Mouse (Mus musculus) lung, embryonic 15.5 days (tissue): ENCODE results near the gene Zfp593. TPM values are rescaled to one million over a fixed set of nuclear protein-coding genes. Genes with fewer than 3 reads are reported as not detected.

Source experiments
- ATAC-seq: fragments of 200-750 bp; cut with Nextera tagmentation; 2 replicates; pipeline ENCODE4 v1.8.0; 2017; ENCODE audit warnings: moderate number of reproducible peaks, borderline replicate concordance; ENCODE audit not compliant: low FRiP score, low TSS enrichment; ENCODE audit errors: extremely low read depth
- H3K27ac ChIP-seq: fragments of 300-500 bp; sonication (generic); 2 replicates; pipeline ENCODE4 v1.5.1; 2015; ENCODE audit warnings: moderate library complexity, mild to moderate bottlenecking, inconsistent platforms
- H3K27me3 ChIP-seq: fragments of 300-500 bp; sonication (generic); 2 replicates; pipeline ENCODE4 v1.6.1; 2015; ENCODE audit warnings: inconsistent platforms
- H3K36me3 ChIP-seq: fragments of 300-500 bp; sonication (generic); 2 replicates; pipeline ENCODE4 v1.6.1; 2015; ENCODE audit warnings: inconsistent platforms
- H3K4me1 ChIP-seq: fragments of 300-500 bp; sonication (generic); 2 replicates; pipeline ENCODE4 v1.6.1; 2015; ENCODE audit warnings: inconsistent platforms
- H3K4me2 ChIP-seq: fragments of 300-500 bp; sonication (generic); 2 replicates; pipeline ENCODE4 v1.6.1; 2015; ENCODE audit warnings: inconsistent platforms, mild to moderate bottlenecking, moderate library complexity
- H3K4me3 ChIP-seq: fragments of 300-500 bp; sonication (generic); 2 replicates; pipeline ENCODE4 v1.5.1; 2015; ENCODE audit warnings: mild to moderate bottlenecking, inconsistent platforms
- H3K9ac ChIP-seq: fragments of 300-500 bp; sonication (generic); 2 replicates; pipeline ENCODE4 v1.6.1; 2015; ENCODE audit warnings: inconsistent platforms
- H3K9me3 ChIP-seq: fragments of 300-500 bp; sonication (generic); 2 replicates; pipeline ENCODE4 v1.6.1; 2016; ENCODE audit warnings: inconsistent platforms
- WGBS: fragments of 180-500 bp; shearing (Covaris S2); methylation state at CpG from one replicate; pipeline ENCODE4 v1.1.7; 2015; 5-methylcytosine and 5-hydroxymethylcytosine counted together
- polyA plus RNA-seq: library from polyadenylated mRNA; unstranded; fragments of >200 nt; fragmentation: Nextera tagmentation; extraction: Ambion mirVana; gene quantifications from 2 replicates; pipeline ENCODE4 v1.2.1, GENCODE M21; 2015

Zfp593 gene
- polyA plus RNA-seq, 1 experiment from 2014 or later, result 15.2 TPM

GRCm38 (mm10) chr4:134253722-134254324 lies 8.4 kb upstream of the Zfp593 start, which contains the start of gene Grrp1:
TSS of gene Grrp1 (minus strand) at chr4:134254106.
- Histone ChIP-seq H3K36me3 (no peaks in the 10 kb centered on the region), H3K4me2 (peak within 1 kb of the TSS; percentile 95), H3K27ac (peak within 1 kb of the TSS; percentile 38), H3K4me3 (peak within 1 kb of the TSS; percentile 45), H3K9me3 (no peaks in the 10 kb centered on the region), H3K27me3 (peaks cover 58% of the 10 kb centered on the region), H3K9ac (0 out of 2 replicates have a peak within 1 kb of the TSS, but pooled peaks have one; percentile 17), H3K4me1 (peaks cover 85% of the 10 kb centered on the region)
- no peak for ATAC-seq
- WGBS, result 2% methylated on average over 13 of the region's 13 CpGs

DNA sequence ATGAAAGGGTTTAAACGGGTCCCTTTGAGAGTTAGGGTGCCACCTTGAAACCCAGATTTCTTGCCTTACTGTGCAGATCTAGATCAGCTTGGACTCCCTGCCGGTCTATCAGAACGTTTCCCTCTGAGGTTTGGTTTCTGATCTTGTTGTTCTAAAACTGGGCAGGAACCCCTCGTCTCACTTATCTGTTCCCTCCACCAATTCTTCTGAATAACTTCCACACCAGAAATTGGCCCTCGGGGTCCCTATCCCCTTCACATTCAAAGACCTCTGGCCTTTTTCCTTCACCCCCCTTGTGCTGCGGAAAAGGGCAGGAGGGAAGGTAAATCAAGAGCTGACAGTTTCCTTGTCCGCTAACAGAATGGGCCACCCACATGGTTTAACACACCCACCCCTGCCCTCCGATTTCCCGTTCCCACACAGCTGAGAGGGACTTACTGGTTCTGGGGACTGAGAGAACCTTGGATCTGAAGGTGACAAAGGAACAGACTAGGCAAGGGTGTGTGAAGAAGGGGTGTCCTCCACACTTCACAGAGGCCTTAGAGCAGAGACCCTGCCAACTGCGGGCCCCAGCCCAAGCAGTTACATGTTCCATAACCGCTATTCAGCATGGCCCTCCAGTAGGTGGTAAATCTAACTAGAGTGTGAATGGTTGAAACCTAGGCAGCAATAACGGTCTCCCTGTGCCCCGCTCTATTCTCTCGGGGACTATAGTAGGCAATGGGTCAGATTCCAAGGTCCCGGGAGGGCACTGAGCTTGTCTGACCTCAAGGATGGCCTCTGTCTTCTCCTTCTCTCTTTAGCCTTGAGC lies 7.7 kb upstream of the Zfp593 start:
- peaks cover 80% of the 10 kb centered on the region for H3K4me1 ChIP-seq
- no peaks in the 10 kb centered on the region for H3K9me3 ChIP-seq
- H3K4me3 ChIP-seq, result peak overlapping the region; percentile 45
- no peak for ATAC-seq
- 20% methylated on average over 15 of the region's 15 CpGs for WGBS
- H3K9ac ChIP-seq, result 0 out of 2 replicates have a peak overlapping the region, but pooled peaks have one; percentile 17
- H3K4me2 ChIP-seq, result peak overlapping the region; percentile 95
- H3K27ac ChIP-seq, result peak overlapping the region; percentile 57
- no peaks in the 10 kb centered on the region for H3K36me3 ChIP-seq
- peaks cover 64% of the 10 kb centered on the region for H3K27me3 ChIP-seq

GRCm38 (mm10) chr4:134252131-134252910 lies 6.9 kb upstream of the Zfp593 start:
- Histone ChIP-seq H3K27ac (peak overlapping the region; percentile 57), H3K36me3 (no peaks in the 10 kb centered on the region), H3K4me3 (peak overlapping the region; percentile 45), H3K27me3 (peaks cover 72% of the 10 kb centered on the region), H3K9ac (peak overlapping the region; percentile 47), H3K4me2 (peak overlapping the region; percentile 95), H3K4me1 (peaks cover 75% of the 10 kb centered on the region), H3K9me3 (no peaks in the 10 kb centered on the region)
- ATAC-seq, result no peak
- 15% methylated on average over 22 of the region's 22 CpGs for WGBS

DNA sequence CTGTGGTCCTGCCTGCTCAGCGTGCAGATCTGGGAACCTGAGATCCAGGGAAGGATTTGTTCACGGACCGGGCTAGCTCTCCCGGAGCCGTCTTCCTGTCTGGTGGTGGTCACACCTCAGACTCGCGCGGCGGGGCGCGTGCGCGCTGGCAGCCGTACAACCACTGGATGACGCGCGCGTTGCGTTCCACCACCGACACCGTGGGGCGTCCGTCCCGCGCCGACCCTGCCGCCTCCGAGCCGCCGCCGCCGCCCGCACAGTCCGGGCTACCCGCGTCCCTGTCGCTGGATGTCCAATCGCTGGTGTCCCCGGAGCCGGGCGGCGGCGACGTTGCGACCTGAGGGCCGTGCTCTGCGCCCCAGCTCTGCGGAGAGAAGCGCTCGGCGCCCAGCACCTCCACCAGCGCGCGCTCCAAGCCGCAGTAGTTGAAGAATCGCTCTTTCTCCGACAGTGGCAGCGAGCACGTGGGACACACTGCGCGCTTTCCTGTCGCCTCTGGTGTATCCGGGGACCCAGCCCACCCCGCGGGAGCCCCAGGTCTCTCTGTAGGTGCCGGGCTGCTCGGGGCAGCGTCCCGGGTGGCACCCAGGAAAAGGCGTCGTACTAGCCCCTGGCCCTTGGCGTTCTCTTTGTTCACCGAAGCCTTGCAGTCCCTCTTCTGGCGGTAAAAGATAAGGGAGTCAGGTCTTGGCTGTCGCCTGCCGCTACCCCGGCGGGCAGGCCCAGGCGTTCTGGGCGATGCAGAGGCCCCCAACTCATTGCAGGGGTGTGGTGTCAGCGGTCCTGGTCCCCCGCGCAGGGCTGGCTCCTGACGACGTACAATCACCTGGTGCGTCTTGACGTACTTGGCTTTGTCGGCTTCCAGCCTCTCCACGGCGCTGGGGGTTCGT lies 6.1 kb upstream of the Zfp593 start:
- peak; percentile 24; the same call in 1 of the 2 replicates for ATAC-seq
- H3K4me3 ChIP-seq, result peak overlapping the region; percentile 45
- under 1% methylated on average over 91 of the region's 91 CpGs for WGBS
- H3K27ac ChIP-seq, result peak overlapping the region; percentile 57
- H3K27me3 ChIP-seq, result peaks cover 81% of the 10 kb centered on the region
- no peaks in the 10 kb centered on the region for H3K36me3 ChIP-seq
- H3K9ac ChIP-seq, result peak overlapping the region; percentile 47
- no peaks in the 10 kb centered on the region for H3K9me3 ChIP-seq
- peaks cover 67% of the 10 kb centered on the region for H3K4me1 ChIP-seq
- H3K4me2 ChIP-seq, result peak overlapping the region; percentile 95

- Histone ChIP-seq H3K9me3 (no peaks in the 10 kb centered on the region), H3K27me3 (peaks cover 86% of the 10 kb centered on the region), H3K9ac (peak overlapping the region; percentile 47), H3K27ac (no peak overlapping the region), H3K4me1 (peaks cover 65% of the 10 kb centered on the region), H3K4me3 (peak overlapping the region; percentile 45), H3K4me2 (peak overlapping the region; percentile 95), H3K36me3 (no peaks in the 10 kb centered on the region)
- 17% methylated on average over 10 of the region's 10 CpGs for WGBS
- ATAC-seq, result no peak
These were observed 5.5 kb upstream of the Zfp593 start for GRCm38 (mm10) chr4:134250930-134251240.

GRCm38 (mm10) chr4:134250116-134250929 lies 4.9 kb upstream of the Zfp593 start:
- H3K27ac ChIP-seq, result no peak overlapping the region
- H3K4me3 ChIP-seq, result peak overlapping the region; percentile 45
- no peaks in the 10 kb centered on the region for H3K9me3 ChIP-seq
- H3K36me3 ChIP-seq, result no peaks in the 10 kb centered on the region
- H3K4me2 ChIP-seq, result peak overlapping the region; percentile 95
- H3K9ac ChIP-seq, result peak overlapping the region; percentile 47; the same call in 1 of the 2 replicates
- 17% methylated on average over 27 of the region's 27 CpGs for WGBS
- peaks cover 65% of the 10 kb centered on the region for H3K4me1 ChIP-seq
- peaks cover 86% of the 10 kb centered on the region for H3K27me3 ChIP-seq
- ATAC-seq, result no peak

- Histone ChIP-seq H3K36me3 (no peaks in the 10 kb centered on the region), H3K4me1 (peaks cover 62% of the 10 kb centered on the region), H3K9me3 (no peaks in the 10 kb centered on the region), H3K4me3 (peak overlapping the region; percentile 45), H3K27ac (no peak overlapping the region), H3K4me2 (peak overlapping the region; percentile 95), H3K27me3 (peaks cover 80% of the 10 kb centered on the region), H3K9ac (peak overlapping the region; percentile 35; the same call in 1 of the 2 replicates)
- 1% methylated on average over 30 of the region's 30 CpGs for WGBS
- ATAC-seq, result peak; percentile 37; the same call in 1 of the 2 replicates
These were observed 4.3 kb upstream of the Zfp593 start for GRCm38 (mm10) chr4:134249651-134250050.

DNA sequence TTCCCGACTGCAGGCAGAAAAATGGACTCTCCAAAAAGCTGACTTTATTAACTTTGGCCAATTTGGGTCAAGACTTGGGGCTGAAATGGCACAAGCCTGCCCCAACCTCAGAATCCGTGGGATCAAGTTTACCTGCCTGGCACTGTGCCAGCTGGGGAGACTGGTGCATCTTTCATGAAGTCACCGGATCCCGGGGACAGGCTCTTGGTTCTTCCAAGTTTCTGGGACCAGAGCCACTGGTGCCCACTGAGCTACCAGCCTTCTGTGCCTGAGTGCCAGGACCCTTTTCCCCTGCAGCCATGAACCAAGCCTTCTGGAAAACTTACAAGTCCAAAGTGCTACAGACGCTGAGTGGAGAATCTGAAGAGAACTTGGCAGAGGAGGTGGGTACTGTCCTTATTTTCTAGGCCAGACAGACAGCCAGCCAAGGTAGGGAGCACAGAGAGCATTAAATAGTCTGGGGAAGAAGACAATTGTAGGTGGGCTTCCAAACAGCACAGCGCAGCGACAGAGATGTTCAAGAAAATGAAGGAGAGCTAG lies 1.4 kb upstream of the Zfp593 start, which contains the start of gene Gm30191:
Gene Gm30191, plus strand, starts transcription at position 217 of the 540 bp plus-strand sequence.
- Histone ChIP-seq H3K4me3 (peak within 1 kb of the TSS; percentile 80), H3K4me1 (peaks cover 45% of the 10 kb centered on the region), H3K27ac (no peak within 1 kb of the TSS), H3K4me2 (peak within 1 kb of the TSS; percentile 87), H3K27me3 (peaks cover 56% of the 10 kb centered on the region), H3K36me3 (no peaks in the 10 kb centered on the region), H3K9ac (0 out of 2 replicates have a peak within 1 kb of the TSS, but pooled peaks have one; percentile 32), H3K9me3 (no peaks in the 10 kb centered on the region)
- ATAC-seq, result no peak
- 76% methylated on average over 7 of the region's 7 CpGs for WGBS

DNA sequence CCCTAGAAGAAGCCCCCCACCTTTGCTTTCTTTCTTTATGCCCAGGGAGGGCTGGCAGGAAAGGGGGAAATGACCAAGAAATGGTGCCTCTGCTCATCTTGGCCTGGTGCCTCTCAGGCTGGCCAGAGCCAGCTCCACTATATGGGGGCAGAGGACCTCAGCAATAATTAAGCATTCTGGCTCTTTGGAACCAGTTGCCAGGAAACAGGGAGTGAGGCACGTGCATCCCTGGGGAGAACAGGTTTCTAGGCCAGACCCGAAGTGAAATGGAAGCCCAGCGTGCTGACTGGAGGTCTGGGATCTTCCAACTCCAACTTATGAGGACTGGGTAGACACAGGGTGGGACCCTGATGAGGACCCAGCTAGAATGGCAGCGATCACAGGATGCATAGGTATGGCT lies 864 bp upstream of the Zfp593 start:
- Histone ChIP-seq H3K27me3 (peaks cover 51% of the 10 kb centered on the region), H3K27ac (no peak overlapping the region), H3K9me3 (no peaks in the 10 kb centered on the region), H3K4me3 (no peak overlapping the region), H3K9ac (no peak overlapping the region), H3K4me1 (peaks cover 40% of the 10 kb centered on the region), H3K36me3 (no peaks in the 10 kb centered on the region), H3K4me2 (no peak overlapping the region)
- ATAC-seq, result no peak
- WGBS, result 53% methylated on average over 4 of the region's 4 CpGs
